Mouse (Mus musculus) E14TG2a.4 (cell line): ENCODE measurements around the gene Hdac10.
A peak's percentile ranks its signal among the peaks of the same experiment; 100 is the strongest.

Source experiments
- H3K27me3 ChIP-seq: 2 replicates; pipeline ENCODE4 v1.6.1; 2014; ENCODE audit warnings: low read length, control low read depth; ENCODE audit not compliant: insufficient read depth
- H3K36me3 ChIP-seq: 2 replicates; pipeline ENCODE4 v1.6.1; 2014; ENCODE audit warnings: low read length, control low read depth; ENCODE audit not compliant: insufficient read depth
- H3K4me1 ChIP-seq: replicated peaks from 2 replicates; pipeline ENCODE4 v1.6.1; 2014; ENCODE audit warnings: low read depth, low read length, control low read depth
- H3K4me3 ChIP-seq: replicated peaks from 2 replicates; pipeline ENCODE4 v1.5.1; 2014; ENCODE audit warnings: mild to moderate bottlenecking, low read length
- H3K9me3 ChIP-seq: 2 replicates; pipeline ENCODE4 v1.6.1; 2014; ENCODE audit warnings: low read length, control low read depth
- CTCF ChIP-seq: conservative IDR thresholded peaks from 2 replicates; pipeline ENCODE4 v1.5.1; 2014; ENCODE audit warnings: low read length
- NANOG ChIP-seq: IDR thresholded peaks from 2 replicates; pipeline ENCODE4 v1.6.1; 2014; ENCODE audit warnings: borderline replicate concordance, low read length, mixed read lengths
- POU5F1 ChIP-seq: IDR thresholded peaks from 2 replicates; pipeline ENCODE4 v1.6.1; 2014; ENCODE audit warnings: low read length, borderline replicate concordance

Gene Hdac10

GRCm38 (mm10) chr15:89145813-89146350 lies 17.4 kb upstream of the Hdac10 start:
- no peak for TF ChIP-seq POU5F1

GRCm38 (mm10) chr15:89144965-89145364 lies 16.5 kb upstream of the Hdac10 start:
- peaks cover 84% of the 10 kb centered on the region for H3K27me3 ChIP-seq
- peaks cover 35% of the 10 kb centered on the region for H3K36me3 ChIP-seq
- no peaks in the 10 kb centered on the region for H3K9me3 ChIP-seq
- H3K4me3 ChIP-seq, result no peak overlapping the region
- H3K4me1 ChIP-seq, result peaks cover 60% of the 10 kb centered on the region
- TF ChIP-seq POU5F1 (no peak), CTCF (no peak), NANOG (no peak)

More at GRCm38 (mm10) chr15:89145813-89146350, 17.4 kb upstream of the Hdac10 start:
- Histone ChIP-seq H3K4me1 (peaks cover 64% of the 10 kb centered on the region), H3K9me3 (no peaks in the 10 kb centered on the region), H3K36me3 (peaks cover 35% of the 10 kb centered on the region), H3K27me3 (peaks cover 75% of the 10 kb centered on the region), H3K4me3 (peak overlapping the region; percentile 71)

GRCm38 (mm10) chr15:89143134-89143533 lies 14.6 kb upstream of the Hdac10 start:
- Histone ChIP-seq H3K4me1 (peaks cover 55% of the 10 kb centered on the region), H3K4me3 (no peak overlapping the region), H3K36me3 (peaks cover 35% of the 10 kb centered on the region), H3K9me3 (no peaks in the 10 kb centered on the region; the same call in 1 of the 2 replicates), H3K27me3 (peaks cover 90% of the 10 kb centered on the region)
- TF ChIP-seq NANOG (no peak), POU5F1 (no peak), CTCF (no peak)

GRCm38 (mm10) chr15:89141905-89142304 lies 13.4 kb upstream of the Hdac10 start:
- H3K9me3 ChIP-seq, result peaks cover 3% of the 10 kb centered on the region; the same call in 1 of the 2 replicates
- peaks cover 35% of the 10 kb centered on the region for H3K36me3 ChIP-seq
- H3K4me1 ChIP-seq, result peaks cover 42% of the 10 kb centered on the region
- H3K27me3 ChIP-seq, result peaks cover 87% of the 10 kb centered on the region
- H3K4me3 ChIP-seq, result no peak overlapping the region
- no peak for TF ChIP-seq CTCF

GRCm38 (mm10) chr15:89141443-89141842 lies 12.9 kb upstream of the Hdac10 start:
- H3K4me3 ChIP-seq, result peak overlapping the region; percentile 85; the same call in 1 of the 2 replicates
- TF ChIP-seq NANOG, result no peak
- TF ChIP-seq POU5F1, result no peak
- TF ChIP-seq CTCF, result no peak

GRCm38 (mm10) chr15:89140659-89141252 lies 12.3 kb upstream of the Hdac10 start, which contains the start of gene Mapk12:
Gene Mapk12 (minus strand): TSS chr15:89140703.
- Histone ChIP-seq H3K9me3 (peaks cover 3% of the 10 kb centered on the region; the same call in 1 of the 2 replicates), H3K4me3 (peak within 1 kb of the TSS; percentile 85), H3K4me1 (peaks cover 31% of the 10 kb centered on the region), H3K36me3 (peaks cover 33% of the 10 kb centered on the region), H3K27me3 (peaks cover 78% of the 10 kb centered on the region)
- TF ChIP-seq CTCF (no peak), POU5F1 (no peak)

More at GRCm38 (mm10) chr15:89141443-89141842, 12.9 kb upstream of the Hdac10 start:
- Histone ChIP-seq H3K27me3 (peaks cover 83% of the 10 kb centered on the region), H3K36me3 (peaks cover 35% of the 10 kb centered on the region), H3K9me3 (peaks cover 3% of the 10 kb centered on the region; the same call in 1 of the 2 replicates), H3K4me1 (peaks cover 38% of the 10 kb centered on the region)

GRCm38 (mm10) chr15:89140048-89140658 lies 11.7 kb upstream of the Hdac10 start:
- Histone ChIP-seq H3K27me3 (peaks cover 78% of the 10 kb centered on the region), H3K9me3 (peaks cover 3% of the 10 kb centered on the region; the same call in 1 of the 2 replicates), H3K4me1 (peaks cover 26% of the 10 kb centered on the region), H3K4me3 (peak overlapping the region; percentile 85), H3K36me3 (peaks cover 27% of the 10 kb centered on the region)
- TF ChIP-seq CTCF (no peak), NANOG (no peak), POU5F1 (no peak)

- peaks cover 71% of the 10 kb centered on the region for H3K27me3 ChIP-seq
These were observed 10.0 kb upstream of the Hdac10 start for GRCm38 (mm10) chr15:89138531-89138930.

GRCm38 (mm10) chr15:89138046-89138405 lies 9.5 kb upstream of the Hdac10 start:
- H3K4me3 ChIP-seq, result no peak overlapping the region
- H3K36me3 ChIP-seq, result peaks cover 8% of the 10 kb centered on the region
- TF ChIP-seq CTCF (no peak), NANOG (no peak), POU5F1 (no peak)
- H3K4me1 ChIP-seq, result peaks cover 26% of the 10 kb centered on the region
- peaks cover 3% of the 10 kb centered on the region; the same call in 1 of the 2 replicates for H3K9me3 ChIP-seq
- H3K27me3 ChIP-seq, result peaks cover 69% of the 10 kb centered on the region

More at GRCm38 (mm10) chr15:89138531-89138930, 10.0 kb upstream of the Hdac10 start:
- Histone ChIP-seq H3K4me1 (peaks cover 26% of the 10 kb centered on the region), H3K4me3 (no peak overlapping the region), H3K36me3 (peaks cover 13% of the 10 kb centered on the region), H3K9me3 (peaks cover 3% of the 10 kb centered on the region; the same call in 1 of the 2 replicates)
- TF ChIP-seq CTCF, result no peak
- TF ChIP-seq NANOG, result no peak
- no peak for TF ChIP-seq POU5F1
